Mouse (Mus musculus): ENCODE measurements around the gene Obox3.
"Not testable (repeated sequence)": the region's sequence is repeated elsewhere in the genome, so short reads cannot be mapped to it uniquely, and the experiment has no call there.

Obox3 gene

DNA sequence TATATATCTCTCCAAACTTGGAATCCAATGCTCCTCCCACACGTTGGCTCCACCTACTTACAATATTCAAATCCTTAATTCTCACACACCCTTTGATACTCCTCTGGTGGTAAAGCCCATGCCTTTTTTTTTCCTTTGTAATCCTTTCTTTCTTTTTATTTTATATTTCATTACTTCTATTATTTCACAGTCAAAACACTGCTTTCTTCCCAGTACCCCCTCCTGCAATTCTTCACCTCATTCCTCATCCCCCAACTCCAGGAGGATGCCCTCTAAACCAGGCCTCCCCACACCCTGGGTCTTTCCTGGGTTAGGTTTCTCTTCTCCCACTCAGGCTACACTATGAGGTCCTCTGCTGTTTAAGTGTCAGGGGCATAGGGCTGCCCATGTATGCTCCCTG is at the start of gene Obox3:
Gene Obox3 (minus strand): TSS at position 101 of the 400 bp plus-strand sequence.
- not testable (repeated sequence) for DNase-seq (ENCODE audit: low spot score in 2 of 2)

DNA sequence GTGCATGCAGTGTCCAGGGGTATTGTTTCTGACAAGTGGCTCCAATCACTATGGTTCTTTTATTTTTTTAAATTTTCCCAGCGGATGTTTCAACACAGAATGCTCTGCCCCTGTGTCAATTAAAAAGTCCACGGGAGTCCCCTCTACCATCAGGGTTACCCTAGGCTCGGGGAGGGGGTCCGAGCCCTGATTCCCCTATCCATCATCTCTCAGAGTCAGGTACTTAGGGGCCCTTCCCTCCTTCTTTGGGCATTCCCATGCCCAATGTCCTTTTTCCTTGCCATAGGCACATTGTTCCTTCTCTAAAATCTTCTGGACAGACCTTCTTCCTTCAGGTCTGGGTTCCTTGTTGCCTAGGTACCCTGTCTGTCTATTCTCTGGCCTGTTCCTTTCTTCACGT is 130.3 kb downstream of the Obox3 start:
- not testable (repeated sequence) for DNase-seq (ENCODE audit: low spot score in 2 of 2)

All from natural killer cell, adult 2 months (primary cell).